Mouse (Mus musculus): ENCODE results near the gene Arl6ip5.
A peak's percentile ranks its signal among the peaks of the same experiment; 100 is the strongest.

Gene Arl6ip5

GRCm38 (mm10) chr6:97210191-97210961, at the start of gene Arl6ip5:
Gene Arl6ip5 (plus strand): TSS chr6:97210689.
- peak; percentile 76 for DNase-seq

GRCm38 (mm10) chr6:97175716-97176115, 34.8 kb upstream of the Arl6ip5 start:
- DNase-seq: no peak

GRCm38 (mm10) chr6:97178491-97179366, 31.8 kb upstream of the Arl6ip5 start, which contains the start of gene Tmf1:
Gene Tmf1 (minus strand): TSS chr6:97179122.
- peak; percentile 93 for DNase-seq

- no peak for DNase-seq
Measured at GRCm38 (mm10) chr6:97179367-97179828, 31.1 kb upstream of the Arl6ip5 start.

- DNase-seq: no peak
Measured at GRCm38 (mm10) chr6:97200437-97200836, 10.1 kb upstream of the Arl6ip5 start.

- no peak for DNase-seq
Measured at GRCm38 (mm10) chr6:97202477-97202876, 8.0 kb upstream of the Arl6ip5 start.

- DNase-seq: no peak
Measured at GRCm38 (mm10) chr6:97204252-97204869, 6.1 kb upstream of the Arl6ip5 start.

GRCm38 (mm10) chr6:97204952-97205351, 5.5 kb upstream of the Arl6ip5 start:
- peak; percentile 65 for DNase-seq

GRCm38 (mm10) chr6:97205439-97205885, 5.0 kb upstream of the Arl6ip5 start, which contains the start of gene Uba3:
Gene Uba3 (minus strand): TSS chr6:97205647.
- DNase-seq: peak; percentile 100

GRCm38 (mm10) chr6:97207085-97207484, 3.4 kb upstream of the Arl6ip5 start:
- DNase-seq: no peak

GRCm38 (mm10) chr6:97208406-97208805, 2.1 kb upstream of the Arl6ip5 start:
- DNase-seq: no peak

- no peak for DNase-seq
Measured at GRCm38 (mm10) chr6:97209201-97209600, 1.3 kb upstream of the Arl6ip5 start.

GRCm38 (mm10) chr6:97209751-97210150, 738 bp upstream of the Arl6ip5 start:
- no peak for DNase-seq

- no peak for DNase-seq
Measured at GRCm38 (mm10) chr6:97210962-97211601, 593 bp downstream of the Arl6ip5 start.

- peak; percentile 55 for DNase-seq
Measured at GRCm38 (mm10) chr6:97211981-97212380, 1.5 kb downstream of the Arl6ip5 start.

GRCm38 (mm10) chr6:97216154-97216821, 5.8 kb downstream of the Arl6ip5 start:
- no peak for DNase-seq

GRCm38 (mm10) chr6:97220672-97221071, 10.2 kb downstream of the Arl6ip5 start:
- DNase-seq: no peak

GRCm38 (mm10) chr6:97221205-97222025, 10.9 kb downstream of the Arl6ip5 start:
- DNase-seq: no peak

- no peak for DNase-seq
Measured at GRCm38 (mm10) chr6:97222321-97222720, 11.8 kb downstream of the Arl6ip5 start.

- no peak for DNase-seq
Measured at GRCm38 (mm10) chr6:97222931-97223467, 12.5 kb downstream of the Arl6ip5 start.

- no peak for DNase-seq
Measured at GRCm38 (mm10) chr6:97223566-97223965, 13.1 kb downstream of the Arl6ip5 start.
